8 mouse cellular contexts compared by ENCODE assay signal in genomic region chr7:19304501-19305412, GRCm38 (mm10). TPM values are rescaled to one million over a fixed set of nuclear protein-coding genes. Genes with fewer than 3 reads are reported as not detected.
A peak's percentile ranks its signal among the peaks of the same experiment; 100 is the strongest.
DNase-seq lines count a peak whose midpoint lies in the region; ATAC-seq and TF ChIP-seq lines count a peak whose summit lies in the region.

No protein-coding gene starts in this region.

- TF ChIP-seq CTCF in lung, adult 2 months (IDR thresholded peaks at IDR 0.05; ENCODE audit: insufficient read depth, low read length), result no peak

- H3K4me3 ChIP-seq in lung, adult 2 months (replicated peaks; ENCODE audit: extremely low read depth, low read depth, low read length), result peak overlapping the region; percentile 31
- peak overlapping the region; percentile 39 for H3K4me3 ChIP-seq in forebrain, embryonic 13.5 days
- peak overlapping the region; percentile 26 for H3K4me3 ChIP-seq in neural tube, embryonic 13.5 days

- peak overlapping the region; percentile 50 for H3K9ac ChIP-seq in forebrain, embryonic 13.5 days
- peak overlapping the region; percentile 53 for H3K9ac ChIP-seq in neural tube, embryonic 13.5 days

- peaks cover 5% of the 10 kb centered on the region for H3K4me1 ChIP-seq in lung, adult 2 months (ENCODE audit: control insufficient read depth, insufficient read depth, low read length)
- peaks cover 54% of the 10 kb centered on the region for H3K4me1 ChIP-seq in forebrain, embryonic 13.5 days
- H3K4me1 ChIP-seq in neural tube, embryonic 13.5 days (replicated peaks), result peaks cover 54% of the 10 kb centered on the region

- H3K27ac ChIP-seq in forebrain, embryonic 13.5 days, result no peak overlapping the region
- no peak overlapping the region for H3K27ac ChIP-seq in neural tube, embryonic 13.5 days (replicated peaks)

- no peak for ATAC-seq in forebrain, embryonic 13.5 days
- no peak for ATAC-seq in neural tube, embryonic 13.5 days (ENCODE audit: low read depth)

- H3K4me2 ChIP-seq in forebrain, embryonic 13.5 days, result peak overlapping the region; percentile 59
- H3K4me2 ChIP-seq in neural tube, embryonic 13.5 days, result peak overlapping the region; percentile 47

- no peak for TF ChIP-seq POLR2A in lung, adult 2 months (IDR thresholded peaks at IDR 0.05; ENCODE audit: borderline replicate concordance, extremely low read depth, low read depth, low read length)

- no peak for DNase-seq in lung, adult 2 months
- no peak for DNase-seq in lung, postnatal 14 days
- DNase-seq in kidney, postnatal 10 days, result peak; percentile 35
- DNase-seq in layer of hippocampus, adult 9-11 months, result no peak
- DNase-seq in right cerebral cortex, adult 18-20 months, result no peak
- no peak for DNase-seq in adrenal gland, postnatal 36 days

- no peaks in the 10 kb centered on the region for H3K9me3 ChIP-seq in forebrain, embryonic 13.5 days (replicated peaks)
- H3K9me3 ChIP-seq in neural tube, embryonic 13.5 days, result no peaks in the 10 kb centered on the region

- peaks cover 61% of the 10 kb centered on the region for H3K27me3 ChIP-seq in forebrain, embryonic 13.5 days
- peaks cover 61% of the 10 kb centered on the region for H3K27me3 ChIP-seq in neural tube, embryonic 13.5 days

- 14% methylated on average over 48 of the region's 48 CpGs for WGBS in lung, adult 2 months
- 2% methylated on average over 48 of the region's 48 CpGs for WGBS in forebrain, embryonic 13.5 days
- WGBS in neural tube, embryonic 13.5 days, result 2% methylated on average over 48 of the region's 48 CpGs

- no peaks in the 10 kb centered on the region for H3K36me3 ChIP-seq in forebrain, embryonic 13.5 days (ENCODE audit: poor library complexity, severe bottlenecking)
- no peaks in the 10 kb centered on the region for H3K36me3 ChIP-seq in neural tube, embryonic 13.5 days

RNA-seq across cellular contexts. Expression of gene Fosb, which starts 5.1 kb away (rescaled TPM):
- 4.0 and 4.6 TPM in 2 replicates for polyA plus RNA-seq in lung, adult 2 months (2012; rRNA removed)
- 0.06 TPM in 1 of 2 replicates, not detected in the other for polyA plus RNA-seq in forebrain, embryonic 13.5 days (2015; fragmentation: Nextera tagmentation; extraction: Ambion mirVana)
- 0.06 and 0.19 TPM in 2 replicates for polyA plus RNA-seq in neural tube, embryonic 13.5 days (2015; fragmentation: Nextera tagmentation; extraction: Ambion mirVana)
- 10 to 100 TPM; 11.2 to 23.6 TPM for total RNA-seq in adrenal gland, postnatal 36 days (2021)

RNA-seq across cellular contexts. Expression of gene Rtn2, which starts 22.3 kb away (rescaled TPM):
- 56.3 and 76.2 TPM in 2 replicates for polyA plus RNA-seq in lung, adult 2 months (2012; rRNA removed)
- 87.9 and 92.4 TPM in 2 replicates for polyA plus RNA-seq in forebrain, embryonic 13.5 days (2015; fragmentation: Nextera tagmentation; extraction: Ambion mirVana)
- 103 and 117 TPM in 2 replicates for polyA plus RNA-seq in neural tube, embryonic 13.5 days (2015; fragmentation: Nextera tagmentation; extraction: Ambion mirVana)
- 1 to 10 TPM; 4.6 to 5.1 TPM for total RNA-seq in adrenal gland, postnatal 36 days (2021)

RNA-seq across cellular contexts. Expression of gene Ppm1n, which starts 24.9 kb away (rescaled TPM):
- 0.23 and 0.36 TPM in 2 replicates for polyA plus RNA-seq in lung, adult 2 months (2012; rRNA removed)
- 0.18 and 0.80 TPM in 2 replicates for polyA plus RNA-seq in forebrain, embryonic 13.5 days (2015; fragmentation: Nextera tagmentation; extraction: Ambion mirVana)
- polyA plus RNA-seq in neural tube, embryonic 13.5 days (2015; fragmentation: Nextera tagmentation; extraction: Ambion mirVana), result 0.41 and 0.59 TPM in 2 replicates
- total RNA-seq in adrenal gland, postnatal 36 days (2021), result not detected

RNA-seq across cellular contexts. Expression of gene Vasp, which starts 33.1 kb away (rescaled TPM):
- 194 TPM in 2 replicates for polyA plus RNA-seq in lung, adult 2 months (2012; rRNA removed)
- 31.0 and 32.7 TPM in 2 replicates for polyA plus RNA-seq in forebrain, embryonic 13.5 days (2015; fragmentation: Nextera tagmentation; extraction: Ambion mirVana)
- 41.2 and 46.3 TPM in 2 replicates for polyA plus RNA-seq in neural tube, embryonic 13.5 days (2015; fragmentation: Nextera tagmentation; extraction: Ambion mirVana)
- 10 to 100 TPM; 45.4 to 55.0 TPM for total RNA-seq in adrenal gland, postnatal 36 days (2021)

RNA-seq across cellular contexts. Expression of gene Ercc1, which starts 39.8 kb away (rescaled TPM):
- polyA plus RNA-seq in lung, adult 2 months (2012; rRNA removed), result 38.7 and 46.6 TPM in 2 replicates
- 88.0 and 96.4 TPM in 2 replicates for polyA plus RNA-seq in forebrain, embryonic 13.5 days (2015; fragmentation: Nextera tagmentation; extraction: Ambion mirVana)
- 90.7 and 96.1 TPM in 2 replicates for polyA plus RNA-seq in neural tube, embryonic 13.5 days (2015; fragmentation: Nextera tagmentation; extraction: Ambion mirVana)
- total RNA-seq in adrenal gland, postnatal 36 days (2021), result 10 to 100 TPM; 33.0 to 38.8 TPM
